Mouse (Mus musculus): ENCODE results near the gene Olfr10.

Olfr10 gene

DNA sequence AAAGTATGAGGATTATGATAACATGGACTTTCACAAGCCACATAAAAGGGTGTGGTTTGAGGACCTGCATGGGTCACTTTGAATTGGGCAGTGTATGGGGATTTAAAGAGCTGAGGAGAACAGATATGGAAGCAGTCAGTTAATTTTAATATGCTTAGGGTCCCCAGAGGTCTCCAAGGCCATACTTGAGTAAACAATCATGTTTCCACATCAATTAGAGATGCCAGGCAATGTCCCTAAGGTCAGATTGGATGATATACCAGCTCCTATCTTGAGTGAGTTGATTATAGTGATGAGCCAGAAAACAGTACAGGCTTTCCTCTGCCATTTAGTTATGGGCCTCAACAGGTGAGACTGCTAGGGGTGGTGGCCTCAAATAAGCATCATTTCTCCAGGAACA, at the start of gene Olfr10:
Olfr10 (plus strand) TSS at position 301 of the 400 bp plus-strand sequence.
- no peaks in the 10 kb centered on the region for H3K36me3 ChIP-seq (ENCODE audit: control insufficient read depth, insufficient read depth, low read length, poor library complexity, severe bottlenecking)
- DNase-seq (ENCODE audit: low read depth, low spot score): no peak
- H3K27me3 ChIP-seq (ENCODE audit: control insufficient read depth, insufficient read depth, low read length, poor library complexity, severe bottlenecking): no peaks in the 10 kb centered on the region

DNA sequence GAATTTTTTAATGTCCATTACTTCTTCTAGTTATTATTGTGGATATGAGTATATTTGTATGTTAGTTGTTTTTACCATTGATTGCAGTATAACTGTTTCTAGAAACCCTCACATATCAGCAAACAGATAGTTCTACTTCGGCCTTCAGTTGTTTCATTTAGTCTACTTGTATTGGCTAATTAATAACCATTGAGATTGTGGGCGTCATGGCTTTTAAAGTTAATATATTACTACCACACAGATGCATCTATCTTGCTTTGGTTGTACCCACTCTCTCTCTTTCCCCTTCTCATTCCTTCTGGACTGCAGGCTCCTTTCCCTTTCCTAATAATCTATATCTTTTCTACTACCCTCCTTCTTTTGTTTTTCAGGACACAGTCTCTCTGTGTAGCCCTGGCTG, 45.2 kb upstream of the Olfr10 start:
- DNase-seq (ENCODE audit: low read depth, low spot score): no peak

DNA sequence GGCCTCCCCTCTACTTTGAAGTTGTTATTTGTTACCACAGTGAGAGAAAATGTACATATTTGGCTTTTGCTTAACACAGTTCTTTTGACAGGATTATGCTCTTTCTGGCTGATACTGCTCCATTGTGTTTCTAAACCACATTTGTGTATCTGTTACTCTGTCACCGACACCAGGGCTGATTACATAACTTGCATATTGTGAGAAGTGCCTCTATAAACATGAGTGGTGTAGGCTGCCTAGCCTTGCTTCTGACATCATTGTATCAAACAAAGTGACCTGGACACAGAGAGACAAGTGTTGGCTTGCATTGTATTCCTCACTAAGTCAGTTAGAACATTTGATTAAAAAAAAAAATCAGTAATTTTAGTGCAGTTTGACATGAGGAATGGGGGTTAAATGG, 44.7 kb upstream of the Olfr10 start:
- H3K27me3 ChIP-seq (ENCODE audit: control insufficient read depth, insufficient read depth, low read length, poor library complexity, severe bottlenecking): no peaks in the 10 kb centered on the region
- DNase-seq (ENCODE audit: low read depth, low spot score): no peak
- peaks cover 27% of the 10 kb centered on the region for H3K36me3 ChIP-seq (ENCODE audit: control insufficient read depth, insufficient read depth, low read length, poor library complexity, severe bottlenecking)

More for the DNA sequence above, 45.2 kb upstream of the Olfr10 start:
- H3K27me3 ChIP-seq (ENCODE audit: control insufficient read depth, insufficient read depth, low read length, poor library complexity, severe bottlenecking): no peaks in the 10 kb centered on the region
- H3K36me3 ChIP-seq (ENCODE audit: control insufficient read depth, insufficient read depth, low read length, poor library complexity, severe bottlenecking): peaks cover 32% of the 10 kb centered on the region

DNA sequence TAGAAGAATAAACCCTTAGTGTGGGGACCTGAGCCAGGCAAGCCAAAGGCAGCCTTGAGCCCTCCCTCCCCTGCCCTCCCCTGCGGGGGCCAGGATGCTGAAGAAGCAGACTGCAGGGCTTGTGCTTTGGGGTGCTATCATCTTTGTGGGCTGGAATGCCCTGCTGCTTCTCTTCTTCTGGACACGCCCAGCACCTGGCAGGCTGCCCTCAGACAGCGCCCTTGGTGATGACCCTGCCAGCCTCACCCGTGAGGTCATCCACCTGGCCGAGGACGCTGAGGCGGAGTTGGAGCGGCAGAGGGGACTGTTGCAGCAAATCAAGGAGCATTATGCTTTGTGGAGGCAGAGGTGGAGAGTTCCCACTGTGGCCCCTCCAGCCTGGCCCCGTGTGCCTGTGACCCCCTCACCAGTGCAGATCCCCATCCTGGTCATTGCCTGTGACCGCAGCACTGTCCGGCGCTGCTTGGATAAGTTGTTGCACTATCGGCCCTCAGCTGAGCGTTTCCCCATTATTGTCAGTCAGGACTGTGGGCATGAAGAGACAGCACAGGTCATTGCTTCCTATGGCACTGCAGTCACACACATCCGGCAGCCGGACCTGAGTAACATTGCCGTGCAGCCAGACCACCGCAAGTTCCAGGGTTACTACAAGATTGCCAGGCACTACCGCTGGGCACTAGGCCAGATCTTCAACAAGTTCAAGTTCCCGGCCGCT, 43.8 kb upstream of the Olfr10 start:
- DNase-seq (ENCODE audit: low read depth, low spot score): no peak
- Histone ChIP-seq H3K27me3 (ENCODE audit: control insufficient read depth, insufficient read depth, low read length, poor library complexity, severe bottlenecking) (no peaks in the 10 kb centered on the region), H3K36me3 (ENCODE audit: control insufficient read depth, insufficient read depth, low read length, poor library complexity, severe bottlenecking) (peaks cover 26% of the 10 kb centered on the region)

DNA sequence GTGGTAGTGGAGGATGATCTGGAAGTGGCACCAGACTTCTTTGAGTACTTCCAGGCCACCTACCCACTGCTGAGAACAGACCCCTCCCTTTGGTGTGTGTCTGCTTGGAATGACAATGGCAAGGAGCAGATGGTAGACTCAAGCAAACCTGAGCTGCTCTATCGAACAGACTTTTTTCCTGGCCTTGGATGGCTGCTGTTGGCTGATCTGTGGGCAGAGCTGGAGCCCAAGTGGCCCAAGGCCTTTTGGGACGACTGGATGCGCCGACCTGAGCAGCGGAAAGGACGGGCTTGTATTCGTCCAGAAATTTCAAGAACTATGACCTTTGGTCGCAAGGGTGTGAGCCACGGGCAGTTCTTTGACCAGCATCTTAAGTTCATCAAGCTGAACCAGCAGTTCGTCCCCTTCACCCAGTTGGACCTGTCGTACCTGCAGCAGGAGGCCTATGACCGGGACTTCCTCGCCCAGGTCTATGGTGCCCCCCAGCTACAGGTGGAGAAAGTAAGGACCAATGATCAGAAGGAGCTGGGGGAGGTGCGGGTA, 43.2 kb upstream of the Olfr10 start:
- peaks cover 23% of the 10 kb centered on the region for H3K36me3 ChIP-seq (ENCODE audit: control insufficient read depth, insufficient read depth, low read length, poor library complexity, severe bottlenecking)
- DNase-seq (ENCODE audit: low read depth, low spot score): no peak
- no peaks in the 10 kb centered on the region for H3K27me3 ChIP-seq (ENCODE audit: control insufficient read depth, insufficient read depth, low read length, poor library complexity, severe bottlenecking)

DNA sequence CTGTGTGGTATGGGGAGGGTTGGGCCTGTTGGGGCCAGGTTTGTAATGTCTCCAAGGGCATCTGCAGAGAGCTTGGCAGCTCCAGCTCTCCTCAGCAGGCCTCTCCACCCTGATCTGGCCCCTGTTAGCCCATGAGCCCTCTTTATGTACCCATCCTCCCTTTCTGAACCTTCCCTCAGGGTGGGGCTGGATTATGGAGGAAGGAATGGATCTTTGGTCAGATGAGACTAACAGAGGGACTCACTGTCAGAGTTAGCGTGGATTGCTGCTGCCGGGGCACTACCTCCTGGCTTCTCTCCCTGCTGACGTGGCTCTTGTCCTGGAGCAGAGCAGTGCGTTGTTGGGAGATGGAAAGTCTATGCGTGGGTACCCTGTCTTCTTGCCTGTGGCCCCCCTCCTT, 42.3 kb upstream of the Olfr10 start:
- H3K27me3 ChIP-seq (ENCODE audit: control insufficient read depth, insufficient read depth, low read length, poor library complexity, severe bottlenecking): no peaks in the 10 kb centered on the region
- peaks cover 21% of the 10 kb centered on the region for H3K36me3 ChIP-seq (ENCODE audit: control insufficient read depth, insufficient read depth, low read length, poor library complexity, severe bottlenecking)
- DNase-seq (ENCODE audit: low read depth, low spot score): no peak

DNA sequence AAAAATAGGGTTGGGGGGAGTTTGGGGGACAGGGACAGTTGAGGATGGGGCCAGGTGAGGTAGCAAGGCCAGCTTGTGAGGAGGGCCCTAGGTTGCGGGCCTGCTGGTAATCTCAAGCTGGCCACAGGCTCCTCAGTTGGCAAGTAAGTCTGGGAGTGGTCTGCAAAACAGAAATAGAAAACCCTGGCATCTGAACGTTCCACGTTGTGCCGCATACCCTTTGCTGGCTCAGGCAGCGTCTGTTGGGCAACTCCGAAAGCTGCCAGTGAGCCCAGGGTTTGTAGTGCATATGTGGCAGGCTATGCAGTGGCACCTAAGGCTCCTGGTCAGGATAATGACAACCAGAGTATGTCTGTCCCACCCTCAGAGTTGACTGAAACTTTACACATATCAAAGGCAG, 41.4 kb upstream of the Olfr10 start:
- no peak for DNase-seq (ENCODE audit: low read depth, low spot score)
- Histone ChIP-seq H3K27me3 (ENCODE audit: control insufficient read depth, insufficient read depth, low read length, poor library complexity, severe bottlenecking) (no peaks in the 10 kb centered on the region), H3K36me3 (ENCODE audit: control insufficient read depth, insufficient read depth, low read length, poor library complexity, severe bottlenecking) (peaks cover 21% of the 10 kb centered on the region)

DNA sequence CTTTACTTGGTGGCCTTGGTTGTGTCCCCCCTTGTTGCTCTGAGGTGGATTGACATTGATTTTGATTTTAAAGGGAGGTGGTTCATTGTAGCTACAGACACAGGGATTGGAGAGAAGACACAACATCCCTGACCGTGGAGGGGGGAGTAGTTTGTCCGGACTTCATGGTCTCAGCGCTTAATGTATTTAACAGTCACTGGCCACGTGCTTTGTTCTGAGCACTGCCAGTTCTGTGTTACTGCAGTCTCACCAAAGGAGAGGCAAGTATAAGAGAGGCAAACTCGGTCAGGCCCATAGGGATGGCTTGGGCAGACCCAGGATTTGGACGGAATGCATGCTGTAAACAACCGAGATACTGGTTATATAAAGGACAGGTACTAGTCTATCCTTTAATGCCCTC, 40.5 kb upstream of the Olfr10 start:
- Histone ChIP-seq H3K36me3 (ENCODE audit: control insufficient read depth, insufficient read depth, low read length, poor library complexity, severe bottlenecking) (peaks cover 21% of the 10 kb centered on the region), H3K27me3 (ENCODE audit: control insufficient read depth, insufficient read depth, low read length, poor library complexity, severe bottlenecking) (no peaks in the 10 kb centered on the region)
- DNase-seq (ENCODE audit: low read depth, low spot score): no peak

DNA sequence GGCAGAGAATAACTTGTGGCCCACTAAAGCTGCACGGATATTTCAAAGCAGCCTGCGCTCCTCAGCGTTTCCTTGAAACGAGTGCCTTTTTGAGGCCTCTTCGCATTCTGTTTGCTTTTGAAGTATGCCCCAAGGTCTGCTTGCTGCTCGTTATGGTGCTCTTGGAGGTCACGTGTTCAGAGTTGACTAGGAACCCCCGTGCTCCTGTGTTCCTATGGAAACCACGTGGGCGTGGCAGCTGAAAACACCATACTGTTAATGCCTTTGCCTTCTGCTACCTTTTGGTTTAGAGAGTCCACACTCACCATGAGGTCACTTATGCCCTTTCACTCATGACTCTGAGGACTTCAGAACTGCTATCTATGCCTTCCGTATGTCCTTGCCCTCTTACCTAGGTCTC, 39.9 kb upstream of the Olfr10 start:
- Histone ChIP-seq H3K36me3 (ENCODE audit: control insufficient read depth, insufficient read depth, low read length, poor library complexity, severe bottlenecking) (peaks cover 21% of the 10 kb centered on the region), H3K27me3 (ENCODE audit: control insufficient read depth, insufficient read depth, low read length, poor library complexity, severe bottlenecking) (no peaks in the 10 kb centered on the region)
- no peak for DNase-seq (ENCODE audit: low read depth, low spot score)

DNA sequence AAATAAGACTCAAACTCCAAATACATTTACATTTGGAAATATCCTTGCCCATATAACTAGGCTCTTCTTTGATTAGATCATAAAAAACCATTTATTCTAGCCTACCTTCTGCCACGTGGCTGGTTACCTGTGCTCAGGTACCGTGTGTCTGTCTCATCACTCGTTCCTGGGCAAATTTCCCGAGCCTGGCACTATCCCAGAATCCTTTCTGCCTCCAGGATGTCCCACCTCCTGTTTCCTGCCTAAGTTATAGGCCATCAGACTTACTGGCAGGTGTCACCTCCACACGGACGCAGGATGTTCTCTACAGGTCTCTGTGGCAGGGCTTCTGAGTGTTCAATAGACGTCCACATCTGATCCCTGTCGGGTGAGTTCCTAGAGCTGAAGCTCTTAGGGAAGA, 39.4 kb upstream of the Olfr10 start:
- Histone ChIP-seq H3K36me3 (ENCODE audit: control insufficient read depth, insufficient read depth, low read length, poor library complexity, severe bottlenecking) (peaks cover 18% of the 10 kb centered on the region), H3K27me3 (ENCODE audit: control insufficient read depth, insufficient read depth, low read length, poor library complexity, severe bottlenecking) (no peaks in the 10 kb centered on the region)
- no peak for DNase-seq (ENCODE audit: low read depth, low spot score)

DNA sequence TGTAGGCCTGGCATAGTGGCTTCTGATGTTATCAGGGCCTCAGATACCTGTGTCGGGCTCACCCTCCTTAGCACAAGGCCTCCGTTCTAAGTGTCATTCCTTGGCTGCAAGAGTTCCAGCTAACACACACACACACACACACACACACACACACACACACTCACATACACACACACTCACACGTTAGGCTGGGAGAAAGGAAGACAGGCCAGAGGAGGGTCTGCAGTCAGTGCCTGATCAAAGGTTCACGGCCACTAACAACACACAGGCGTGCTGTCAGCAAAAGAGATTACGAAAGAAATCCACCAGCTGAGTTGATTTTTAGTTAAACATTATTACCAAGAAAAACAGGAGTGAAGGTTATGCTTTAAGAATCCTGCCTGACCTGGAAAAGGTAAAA, 37.9 kb upstream of the Olfr10 start:
- H3K36me3 ChIP-seq (ENCODE audit: control insufficient read depth, insufficient read depth, low read length, poor library complexity, severe bottlenecking): peaks cover 6% of the 10 kb centered on the region
- no peaks in the 10 kb centered on the region for H3K27me3 ChIP-seq (ENCODE audit: control insufficient read depth, insufficient read depth, low read length, poor library complexity, severe bottlenecking)
- DNase-seq (ENCODE audit: low read depth, low spot score): no peak

DNA sequence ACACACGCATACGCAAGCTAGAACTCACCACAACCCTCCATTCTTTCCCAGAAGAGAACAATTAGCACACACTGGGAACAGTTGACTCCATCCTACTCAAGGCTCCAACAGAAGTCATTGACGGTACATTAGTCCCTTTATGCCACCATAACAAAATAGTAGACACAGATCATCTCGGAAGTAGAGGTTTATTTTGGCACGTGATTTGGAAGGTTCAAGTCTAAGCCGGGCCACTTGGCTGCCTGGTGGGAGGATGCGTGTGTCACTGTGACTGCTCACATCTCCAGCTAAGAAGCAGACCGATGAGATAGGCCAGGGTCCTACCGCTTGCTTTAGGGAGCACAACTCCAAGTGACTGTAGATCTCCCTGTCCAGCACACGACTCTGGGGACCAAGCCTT, 37.2 kb upstream of the Olfr10 start:
- Histone ChIP-seq H3K27me3 (ENCODE audit: control insufficient read depth, insufficient read depth, low read length, poor library complexity, severe bottlenecking) (no peaks in the 10 kb centered on the region; the same call in 1 of the 2 replicates), H3K36me3 (ENCODE audit: control insufficient read depth, insufficient read depth, low read length, poor library complexity, severe bottlenecking) (peaks cover 6% of the 10 kb centered on the region)
- DNase-seq (ENCODE audit: low read depth, low spot score): no peak

DNA sequence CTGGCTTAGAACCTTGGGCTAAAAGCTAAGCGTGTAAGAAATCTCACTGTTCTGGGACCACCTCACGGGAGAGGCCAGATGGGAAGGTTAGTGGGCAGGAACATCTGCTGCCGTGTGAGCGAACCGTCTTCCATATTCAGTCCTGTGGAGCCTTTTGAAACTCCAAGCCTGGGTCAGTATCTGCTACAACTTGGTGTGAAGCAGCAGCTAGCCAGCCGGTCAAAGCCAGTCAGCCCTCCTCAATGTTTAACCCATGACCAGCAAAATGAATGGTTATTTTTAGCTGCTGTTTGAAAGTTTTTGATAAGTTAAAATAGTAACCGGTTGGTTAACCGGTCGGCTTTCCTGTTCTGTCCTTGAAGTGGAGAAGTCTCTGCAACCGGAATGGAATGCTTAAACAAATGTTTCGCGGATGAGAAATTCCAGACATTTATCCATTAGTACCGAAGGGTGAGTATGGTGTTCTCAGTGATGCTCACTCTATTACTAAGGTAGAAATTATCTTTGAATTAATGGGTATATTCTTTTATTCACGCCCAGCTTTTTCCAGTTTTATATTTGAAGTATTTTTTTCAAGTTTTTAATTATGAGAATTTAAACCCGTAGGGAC, 36.5 kb upstream of the Olfr10 start:
- Histone ChIP-seq H3K36me3 (ENCODE audit: control insufficient read depth, insufficient read depth, low read length, poor library complexity, severe bottlenecking) (peaks cover under 1% of the 10 kb centered on the region), H3K27me3 (ENCODE audit: control insufficient read depth, insufficient read depth, low read length, poor library complexity, severe bottlenecking) (no peaks in the 10 kb centered on the region; the same call in 1 of the 2 replicates)
- no peak for DNase-seq (ENCODE audit: low read depth, low spot score)

DNA sequence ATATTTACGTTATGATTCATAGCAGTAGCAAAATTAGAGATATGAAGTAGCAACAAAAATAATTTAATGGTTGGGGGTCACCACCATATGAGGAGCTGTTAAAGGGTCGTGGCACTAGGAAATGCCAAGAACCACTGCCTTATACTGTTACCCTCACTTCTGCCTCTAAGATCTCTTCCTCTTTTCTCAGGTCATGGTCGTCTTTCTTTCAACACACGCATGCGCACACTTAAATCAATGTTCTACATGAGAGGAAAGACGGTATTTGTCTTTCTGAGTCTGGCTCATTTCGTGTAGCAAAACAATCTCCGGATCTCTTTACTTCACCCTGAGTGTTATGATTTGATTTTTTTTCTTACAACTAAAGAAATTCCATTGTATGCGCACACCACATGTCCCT, 34.8 kb upstream of the Olfr10 start:
- H3K36me3 ChIP-seq (ENCODE audit: control insufficient read depth, insufficient read depth, low read length, poor library complexity, severe bottlenecking): no peaks in the 10 kb centered on the region
- DNase-seq (ENCODE audit: low read depth, low spot score): peak; percentile 29
- no peaks in the 10 kb centered on the region; the same call in 1 of the 2 replicates for H3K27me3 ChIP-seq (ENCODE audit: control insufficient read depth, insufficient read depth, low read length, poor library complexity, severe bottlenecking)

DNA sequence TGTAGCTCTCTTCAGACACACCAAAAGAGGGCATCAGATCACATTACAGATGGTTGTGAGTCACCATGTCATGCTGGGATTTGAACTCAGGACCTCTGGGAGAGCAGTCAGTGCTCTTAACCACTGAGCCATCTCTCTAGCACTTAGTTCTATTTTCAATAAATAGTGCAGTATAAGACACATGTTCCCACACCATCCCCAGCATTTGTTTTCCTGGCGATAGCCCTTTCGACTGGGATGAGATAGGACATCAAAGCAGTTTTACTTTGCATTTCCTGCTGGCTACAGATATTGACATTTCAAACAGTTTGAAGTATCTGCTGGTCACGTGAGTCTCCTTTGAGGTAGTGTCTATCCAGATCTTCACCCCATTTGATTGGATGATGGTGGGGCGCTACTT, 34.2 kb upstream of the Olfr10 start:
- H3K27me3 ChIP-seq (ENCODE audit: control insufficient read depth, insufficient read depth, low read length, poor library complexity, severe bottlenecking): no peaks in the 10 kb centered on the region; the same call in 1 of the 2 replicates
- H3K36me3 ChIP-seq (ENCODE audit: control insufficient read depth, insufficient read depth, low read length, poor library complexity, severe bottlenecking): no peaks in the 10 kb centered on the region
- no peak for DNase-seq (ENCODE audit: low read depth, low spot score)
